Mouse (Mus musculus): ENCODE results near the gene Nfam1. TPM values are rescaled to one million over a fixed set of nuclear protein-coding genes. Genes with fewer than 3 reads are reported as not detected.
"Not testable (repeated sequence)": the region's sequence is repeated elsewhere in the genome, so short reads cannot be mapped to it uniquely, and the experiment has no call there.

The Nfam1 gene
- polyA plus RNA-seq, 1 experiment from 2014 or later = 2.4 TPM

DNA sequence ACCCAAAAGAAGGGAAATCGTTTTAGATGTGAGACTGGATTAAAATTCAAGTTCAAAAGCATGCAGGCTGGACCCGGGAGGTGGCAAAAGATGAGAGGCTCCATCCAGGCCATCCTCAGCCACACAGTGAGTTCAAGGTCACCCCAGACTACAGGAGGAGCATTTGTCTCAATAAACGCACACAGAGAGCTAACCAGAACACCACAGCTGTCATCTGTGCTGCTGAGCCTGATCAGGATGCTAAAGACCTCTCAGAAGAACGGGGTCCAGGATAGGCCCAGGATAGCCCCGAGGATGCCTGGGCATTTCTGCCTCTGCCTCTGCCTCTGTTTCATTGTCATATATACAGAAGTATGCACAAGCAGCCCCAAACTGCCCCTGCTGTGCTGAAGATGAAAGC, 22.5 kb upstream of the Nfam1 start:
- no peak for DNase-seq (ENCODE audit: low spot score)
- Histone ChIP-seq H3K27ac (replicated peaks) (no peak overlapping the region), H3K27me3 (replicated peaks; ENCODE audit: low read depth, poor library complexity, severe bottlenecking) (peaks cover 17% of the 10 kb centered on the region), H3K36me3 (replicated peaks) (no peaks in the 10 kb centered on the region), H3K9me3 (peaks cover 3% of the 10 kb centered on the region; the same call in 1 of the 2 replicates), H3K4me3 (no peak overlapping the region), H3K4me1 (peaks cover 52% of the 10 kb centered on the region)
- WGBS = 54% methylated on average over 5 of the region's 5 CpGs

- no peak overlapping the region for H3K27ac ChIP-seq (replicated peaks)
- DNase-seq (ENCODE audit: low spot score) = no peak
- H3K4me3 ChIP-seq = no peak overlapping the region
- peaks cover 3% of the 10 kb centered on the region; the same call in 1 of the 2 replicates for H3K9me3 ChIP-seq
- peaks cover 39% of the 10 kb centered on the region for H3K4me1 ChIP-seq
- no peaks in the 10 kb centered on the region for H3K36me3 ChIP-seq (replicated peaks)
- peaks cover 17% of the 10 kb centered on the region for H3K27me3 ChIP-seq (replicated peaks; ENCODE audit: low read depth, poor library complexity, severe bottlenecking)
- WGBS = 68% methylated on average over 11 of the region's 11 CpGs
Measured at GRCm38 (mm10) chr15:83053261-83053660, 20.2 kb upstream of the Nfam1 start.

GRCm38 (mm10) chr15:83052341-83053104, 19.4 kb upstream of the Nfam1 start:
- WGBS = 55% methylated on average over 6 of the region's 6 CpGs
- H3K4me3 ChIP-seq = no peak overlapping the region
- H3K4me1 ChIP-seq = peaks cover 38% of the 10 kb centered on the region
- H3K27ac ChIP-seq (replicated peaks) = no peak overlapping the region
- no peak for DNase-seq (ENCODE audit: low spot score)
- H3K9me3 ChIP-seq = peaks cover 2% of the 10 kb centered on the region; the same call in 1 of the 2 replicates
- H3K27me3 ChIP-seq (replicated peaks; ENCODE audit: low read depth, poor library complexity, severe bottlenecking) = peaks cover 15% of the 10 kb centered on the region
- no peaks in the 10 kb centered on the region for H3K36me3 ChIP-seq (replicated peaks)

GRCm38 (mm10) chr15:83046730-83047129, 13.6 kb upstream of the Nfam1 start:
- Histone ChIP-seq H3K36me3 (replicated peaks) (no peaks in the 10 kb centered on the region), H3K27me3 (replicated peaks; ENCODE audit: low read depth, poor library complexity, severe bottlenecking) (no peaks in the 10 kb centered on the region), H3K4me1 (peaks cover 32% of the 10 kb centered on the region), H3K9me3 (peaks cover 9% of the 10 kb centered on the region; the same call in 1 of the 2 replicates), H3K4me3 (no peak overlapping the region), H3K27ac (replicated peaks) (no peak overlapping the region)
- DNase-seq (ENCODE audit: low spot score) = no peak
- WGBS = 76% methylated on average over 7 of the region's 7 CpGs

- peaks cover 9% of the 10 kb centered on the region; the same call in 1 of the 2 replicates for H3K9me3 ChIP-seq
- WGBS = 98% methylated on average over 3 of the region's 3 CpGs
Measured at GRCm38 (mm10) chr15:83046308-83046707, 13.2 kb upstream of the Nfam1 start.

GRCm38 (mm10) chr15:83045565-83045964, 12.5 kb upstream of the Nfam1 start:
- not testable (repeated sequence) for H3K27me3 ChIP-seq (replicated peaks; ENCODE audit: low read depth, poor library complexity, severe bottlenecking); H3K36me3 ChIP-seq (replicated peaks); H3K4me3 ChIP-seq; H3K9me3 ChIP-seq; DNase-seq (ENCODE audit: low spot score); H3K27ac ChIP-seq (replicated peaks)
- 76% methylated on average over 5 of the region's 5 CpGs for WGBS
- peaks cover 29% of the 10 kb centered on the region for H3K4me1 ChIP-seq

More at GRCm38 (mm10) chr15:83046308-83046707, 13.2 kb upstream of the Nfam1 start:
- no peak for DNase-seq (ENCODE audit: low spot score)
- 0 out of 2 replicates have a peak, but pooled peaks cover 2% of the 10 kb centered on the region for H3K27me3 ChIP-seq (replicated peaks; ENCODE audit: low read depth, poor library complexity, severe bottlenecking)
- peaks cover 28% of the 10 kb centered on the region for H3K4me1 ChIP-seq
- H3K27ac ChIP-seq (replicated peaks) = no peak overlapping the region
- H3K36me3 ChIP-seq (replicated peaks) = no peaks in the 10 kb centered on the region
- H3K4me3 ChIP-seq = no peak overlapping the region

GRCm38 (mm10) chr15:83043362-83043708, 10.2 kb upstream of the Nfam1 start:
- WGBS = 64% methylated on average over 22 of the region's 22 CpGs
- Histone ChIP-seq H3K4me3 (peak overlapping the region; percentile 31; the same call in 1 of the 2 replicates), H3K36me3 (replicated peaks) (no peaks in the 10 kb centered on the region), H3K27me3 (replicated peaks; ENCODE audit: low read depth, poor library complexity, severe bottlenecking) (peaks cover 25% of the 10 kb centered on the region), H3K9me3 (peaks cover 9% of the 10 kb centered on the region; the same call in 1 of the 2 replicates), H3K4me1 (peaks cover 45% of the 10 kb centered on the region), H3K27ac (replicated peaks) (peak overlapping the region; percentile 75; the same call in 1 of the 2 replicates)
- no peak for DNase-seq (ENCODE audit: low spot score)

DNA sequence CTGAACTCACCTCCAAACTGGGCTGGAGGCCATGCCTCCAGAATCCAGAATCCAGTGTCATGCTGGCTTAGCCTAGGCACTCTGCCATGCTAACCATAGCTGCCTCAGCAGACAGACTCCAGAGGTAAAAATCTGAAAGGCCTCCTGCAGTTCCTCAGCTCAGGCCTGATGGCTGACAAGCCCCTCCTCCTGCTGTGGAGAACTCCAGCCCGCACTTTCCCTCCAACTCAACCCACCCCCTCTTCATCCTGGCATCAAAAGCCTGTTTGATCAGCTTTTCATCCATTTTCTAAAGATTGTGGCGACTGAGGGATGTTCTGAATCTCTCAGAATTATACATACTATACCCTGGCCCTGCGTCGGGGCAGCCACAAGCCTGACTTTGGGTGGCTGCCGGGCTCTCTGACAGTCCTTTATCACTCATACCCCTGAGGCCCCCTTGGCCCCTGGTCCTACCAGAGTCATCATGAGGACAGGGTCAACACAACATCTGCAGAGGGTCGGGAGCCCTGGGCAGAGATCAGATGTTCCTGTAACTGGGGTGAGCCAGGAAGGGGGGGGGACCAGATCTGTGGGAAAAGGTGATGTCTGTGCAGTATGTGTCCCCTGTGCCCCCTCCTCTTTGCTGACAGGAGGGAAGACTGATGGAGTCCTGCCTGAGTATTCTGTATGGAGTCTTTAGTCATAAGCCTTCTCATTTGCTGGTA, 9.7 kb upstream of the Nfam1 start:
- H3K27ac ChIP-seq (replicated peaks) = peak overlapping the region; percentile 75
- 8% methylated on average over 6 of the region's 6 CpGs for WGBS
- peaks cover 50% of the 10 kb centered on the region for H3K4me1 ChIP-seq
- H3K4me3 ChIP-seq = peak overlapping the region; percentile 31; the same call in 1 of the 2 replicates
- no peaks in the 10 kb centered on the region for H3K36me3 ChIP-seq (replicated peaks)
- H3K27me3 ChIP-seq (replicated peaks; ENCODE audit: low read depth, poor library complexity, severe bottlenecking) = peaks cover 30% of the 10 kb centered on the region
- DNase-seq (ENCODE audit: low spot score) = peak; percentile 67
- H3K9me3 ChIP-seq = peaks cover 9% of the 10 kb centered on the region; the same call in 1 of the 2 replicates

- Histone ChIP-seq H3K4me3 (no peak overlapping the region), H3K4me1 (peaks cover 52% of the 10 kb centered on the region), H3K27me3 (replicated peaks; ENCODE audit: low read depth, poor library complexity, severe bottlenecking) (peaks cover 48% of the 10 kb centered on the region), H3K27ac (replicated peaks) (no peak overlapping the region; the same call in 1 of the 2 replicates), H3K9me3 (no peaks in the 10 kb centered on the region), H3K36me3 (replicated peaks) (no peaks in the 10 kb centered on the region)
- DNase-seq (ENCODE audit: low spot score) = no peak
- 41% methylated on average over 2 of the region's 2 CpGs for WGBS
Measured at GRCm38 (mm10) chr15:83040156-83040555, 7.0 kb upstream of the Nfam1 start.

- WGBS = 57% methylated on average over 3 of the region's 3 CpGs
- H3K27me3 ChIP-seq (replicated peaks; ENCODE audit: low read depth, poor library complexity, severe bottlenecking) = peaks cover 62% of the 10 kb centered on the region
- no peaks in the 10 kb centered on the region for H3K9me3 ChIP-seq
- DNase-seq (ENCODE audit: low spot score) = no peak
- no peak overlapping the region for H3K27ac ChIP-seq (replicated peaks)
- no peaks in the 10 kb centered on the region for H3K36me3 ChIP-seq (replicated peaks)
- H3K4me3 ChIP-seq = no peak overlapping the region
- H3K4me1 ChIP-seq = peaks cover 58% of the 10 kb centered on the region
Measured at GRCm38 (mm10) chr15:83038812-83039211, 5.7 kb upstream of the Nfam1 start.

DNA sequence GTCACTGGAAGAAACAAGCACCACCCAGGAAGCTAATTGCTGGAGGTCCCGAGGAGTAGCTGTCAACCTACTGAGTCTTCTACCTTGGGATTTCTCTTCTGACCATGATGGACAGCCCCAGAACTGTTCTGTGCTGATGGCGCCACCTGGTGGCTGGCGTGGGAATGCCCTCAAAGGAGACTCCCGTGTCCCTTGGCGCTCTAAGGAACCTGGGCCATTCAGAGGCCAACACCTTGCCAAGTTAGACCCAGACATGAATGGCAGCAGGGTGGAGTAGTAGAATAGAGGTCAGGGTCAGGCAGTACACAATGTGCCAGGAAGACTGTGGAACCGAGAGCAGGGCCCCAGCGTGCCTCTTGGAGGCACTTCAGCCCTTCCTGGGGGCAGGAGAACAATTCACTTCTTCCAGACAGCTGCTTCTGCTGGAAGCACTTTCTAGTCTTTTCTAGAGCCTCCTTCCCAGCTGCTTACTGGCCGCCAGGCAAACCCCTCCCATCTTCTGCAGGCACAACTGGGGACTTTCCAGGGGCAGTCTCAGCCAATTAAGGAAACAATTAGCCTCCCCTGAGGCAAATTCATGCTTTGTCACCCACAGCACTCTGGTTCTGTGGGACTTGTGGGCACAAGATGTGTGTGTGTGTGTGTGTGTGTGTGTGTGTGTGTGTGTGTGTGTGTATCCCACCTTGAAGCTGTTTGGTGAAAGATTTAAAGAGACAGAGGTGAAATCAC, 4.8 kb upstream of the Nfam1 start:
- 3% methylated on average over 8 of the region's 8 CpGs for WGBS
- peak; percentile 89 for DNase-seq (ENCODE audit: low spot score)
- Histone ChIP-seq H3K4me3 (no peak overlapping the region), H3K4me1 (peaks cover 58% of the 10 kb centered on the region), H3K36me3 (replicated peaks) (no peaks in the 10 kb centered on the region), H3K27me3 (replicated peaks; ENCODE audit: low read depth, poor library complexity, severe bottlenecking) (peaks cover 71% of the 10 kb centered on the region), H3K27ac (replicated peaks) (no peak overlapping the region), H3K9me3 (no peaks in the 10 kb centered on the region)

DNA sequence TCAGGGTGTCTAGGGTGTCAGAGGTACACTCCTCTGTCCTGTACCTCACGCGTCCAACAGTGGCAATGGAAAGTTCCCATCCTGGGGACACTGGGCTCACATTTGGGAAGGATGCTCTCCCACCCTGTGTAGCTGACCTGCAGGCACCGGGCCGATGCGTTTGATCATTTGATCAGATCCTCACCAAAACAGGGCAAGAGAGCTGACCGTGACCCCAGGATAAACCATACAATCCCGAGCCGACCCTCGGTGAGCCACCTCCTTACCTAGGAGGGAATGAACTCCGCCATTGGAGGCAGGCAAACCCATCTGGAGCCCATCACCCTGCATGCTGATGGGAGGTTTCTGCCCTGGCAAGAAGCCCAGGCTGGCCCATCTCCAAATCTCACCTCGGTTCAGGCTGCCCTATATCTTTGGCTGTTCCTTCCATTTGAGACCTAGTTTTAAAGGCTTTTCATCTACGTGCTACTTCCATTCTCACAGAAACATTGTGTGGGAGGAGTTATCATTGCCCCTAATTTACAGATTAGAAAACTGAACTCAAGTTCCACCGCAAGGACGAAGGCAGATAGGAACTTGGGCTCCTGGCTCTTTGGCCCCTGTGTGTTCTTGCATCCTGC, 3.9 kb upstream of the Nfam1 start:
- no peaks in the 10 kb centered on the region for H3K36me3 ChIP-seq (replicated peaks)
- peaks cover 55% of the 10 kb centered on the region for H3K4me1 ChIP-seq
- 91% methylated on average over 14 of the region's 14 CpGs for WGBS
- no peak overlapping the region for H3K27ac ChIP-seq (replicated peaks)
- no peak for DNase-seq (ENCODE audit: low spot score)
- H3K27me3 ChIP-seq (replicated peaks; ENCODE audit: low read depth, poor library complexity, severe bottlenecking) = peaks cover 80% of the 10 kb centered on the region
- H3K4me3 ChIP-seq = no peak overlapping the region
- no peaks in the 10 kb centered on the region for H3K9me3 ChIP-seq

All from embryonic facial prominence, embryonic 10.5 days (tissue).